In the genomic region with DNA sequence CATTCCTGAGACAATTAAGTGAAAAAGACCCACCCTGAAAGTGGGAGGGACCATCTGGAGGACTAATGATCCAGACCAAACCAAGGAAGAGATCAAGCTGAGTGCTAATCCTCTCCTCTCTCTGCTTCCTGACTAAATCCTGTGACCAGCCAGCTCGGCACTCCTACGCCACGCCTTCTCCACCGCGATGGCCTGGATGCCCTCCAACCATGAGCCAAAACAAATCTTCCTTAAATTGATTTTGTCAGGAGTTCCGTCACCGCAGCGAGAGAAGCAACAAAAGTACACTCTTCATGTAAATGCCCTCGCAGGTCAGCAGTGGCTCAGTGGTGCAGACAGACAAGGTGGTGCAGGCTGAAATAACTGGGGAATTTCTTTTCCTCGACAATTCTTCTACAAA, we compare ENCODE assay signal across 22 mouse cellular contexts. TPM values are rescaled to one million over a fixed set of nuclear protein-coding genes. Genes with fewer than 3 reads are reported as not detected.
DNase-seq lines count a peak whose midpoint lies in the region; ATAC-seq lines count a peak whose summit lies in the region.
"Had no signal": no experiment of that assay in that cellular context is flagged by ENCODE, and none has a peak within 500 bp of the region (broad histone marks: within the 10 kb centered on the region; RNA-seq: fewer than 3 reads in every experiment).

No protein-coding gene starts in this region.

- DNase-seq in embryonic facial prominence, embryonic 14.5 days (ENCODE audit: low spot score), result peak; percentile 24
- DNase-seq in embryonic facial prominence, embryonic 10.5 days (ENCODE audit: low spot score), result no peak
- DNase-seq in lung, adult 18-20 months, result peak; percentile 24 to 53
- no peak for DNase-seq in lung, postnatal 14 days
- peak; percentile 44 for DNase-seq in retina, postnatal 1 day
- DNase-seq in retina, embryonic 14.5 days (ENCODE audit: low spot score), result no peak
- no peak for DNase-seq in ovary, postnatal 10 days (ENCODE audit: low spot score)
- DNase-seq: adrenal gland, adult 8-10 months; adrenal gland, postnatal 36 days; cerebellum, adult 8-10 months; cerebellum, postnatal 36 days; gastrocnemius, postnatal 36 days; heart, adult 18-20 months; heart, postnatal 14 days had no signal

- no peaks in the 10 kb centered on the region for H3K27me3 ChIP-seq in embryonic facial prominence, embryonic 14.5 days (replicated peaks; ENCODE audit: control insufficient read depth, insufficient read depth, low read length)
- no peaks in the 10 kb centered on the region for H3K27me3 ChIP-seq in embryonic facial prominence, embryonic 10.5 days (replicated peaks; ENCODE audit: low read depth, poor library complexity, severe bottlenecking)
- H3K27me3 ChIP-seq: CH12.LX; forebrain, embryonic 15.5 days; heart, embryonic 15.5 days; hindbrain, embryonic 13.5 days had no signal

- no peak overlapping the region for H3K9ac ChIP-seq in embryonic facial prominence, embryonic 14.5 days (ENCODE audit: low read depth, low read length)
- H3K9ac ChIP-seq: forebrain, embryonic 15.5 days; heart, embryonic 15.5 days; hindbrain, embryonic 13.5 days had no signal

- no peak overlapping the region for H3K4me3 ChIP-seq in embryonic facial prominence, embryonic 14.5 days (ENCODE audit: low read depth, low read length)
- H3K4me3 ChIP-seq in embryonic facial prominence, embryonic 10.5 days, result no peak overlapping the region
- H3K4me3 ChIP-seq: forebrain, embryonic 15.5 days; heart, embryonic 10.5 days; heart, embryonic 15.5 days; hindbrain, embryonic 13.5 days had no signal

- H3K36me3 ChIP-seq in embryonic facial prominence, embryonic 14.5 days (ENCODE audit: control insufficient read depth, insufficient read depth, low read length), result no peaks in the 10 kb centered on the region
- H3K36me3 ChIP-seq in embryonic facial prominence, embryonic 10.5 days (replicated peaks), result no peaks in the 10 kb centered on the region
- H3K36me3 ChIP-seq: forebrain, embryonic 15.5 days; heart, embryonic 10.5 days; heart, embryonic 15.5 days; hindbrain, embryonic 13.5 days had no signal

- no peaks in the 10 kb centered on the region for H3K9me3 ChIP-seq in embryonic facial prominence, embryonic 14.5 days (ENCODE audit: control insufficient read depth, low read length)
- H3K9me3 ChIP-seq in embryonic facial prominence, embryonic 10.5 days, result no peaks in the 10 kb centered on the region
- H3K9me3 ChIP-seq: forebrain, embryonic 15.5 days; heart, embryonic 10.5 days; heart, embryonic 15.5 days; hindbrain, embryonic 13.5 days had no signal

- WGBS in embryonic facial prominence, embryonic 14.5 days, result 44% methylated on average over 10 of the region's 10 CpGs
- 51% methylated on average over 10 of the region's 10 CpGs for WGBS in embryonic facial prominence, embryonic 10.5 days

- ATAC-seq in embryonic facial prominence, embryonic 14.5 days (ENCODE audit: low read depth), result no peak
- ATAC-seq: forebrain, embryonic 15.5 days; hindbrain, postnatal 0 days had no signal

- H3K27ac ChIP-seq in embryonic facial prominence, embryonic 14.5 days (replicated peaks; ENCODE audit: low read depth, low read length), result no peak overlapping the region
- no peak overlapping the region for H3K27ac ChIP-seq in embryonic facial prominence, embryonic 10.5 days (replicated peaks)
- H3K27ac ChIP-seq: forebrain, embryonic 15.5 days; heart, embryonic 10.5 days; heart, embryonic 15.5 days; hindbrain, embryonic 13.5 days; hindbrain, postnatal 0 days had no signal

- no peak overlapping the region for H3K4me2 ChIP-seq in embryonic facial prominence, embryonic 14.5 days (ENCODE audit: low read depth, low read length)
- H3K4me2 ChIP-seq: forebrain, embryonic 15.5 days; heart, embryonic 15.5 days; hindbrain, embryonic 13.5 days had no signal

- no peaks in the 10 kb centered on the region for H3K4me1 ChIP-seq in embryonic facial prominence, embryonic 14.5 days (ENCODE audit: control insufficient read depth, insufficient read depth, low read length)
- no peaks in the 10 kb centered on the region for H3K4me1 ChIP-seq in embryonic facial prominence, embryonic 10.5 days
- H3K4me1 ChIP-seq: forebrain, embryonic 15.5 days; heart, embryonic 10.5 days; heart, embryonic 15.5 days; hindbrain, embryonic 13.5 days had no signal

RNA-seq across cellular contexts. Expression of gene Snx13, which starts 24.9 kb away (rescaled TPM):
- polyA plus RNA-seq in embryonic facial prominence, embryonic 14.5 days (2014; fragmentation: Nextera tagmentation; extraction: Ambion mirVana), result 29.0 and 32.1 TPM in 2 replicates
- polyA plus RNA-seq in embryonic facial prominence, embryonic 10.5 days (2016; fragmentation: Nextera tagmentation; extraction: Ambion mirVana), result 14.9 and 16.1 TPM in 2 replicates

RNA-seq across cellular contexts. Expression of gene Prps1l1, which starts 37.5 kb away (rescaled TPM):
- polyA plus RNA-seq in embryonic facial prominence, embryonic 14.5 days (2014; fragmentation: Nextera tagmentation; extraction: Ambion mirVana), result not detected in 2 replicates
- 0.11 TPM in 1 of 2 replicates, not detected in the other for polyA plus RNA-seq in embryonic facial prominence, embryonic 10.5 days (2016; fragmentation: Nextera tagmentation; extraction: Ambion mirVana)
- polyA plus RNA-seq: embryonic facial prominence, embryonic 11.5 days; forebrain, embryonic 11.5 days; forebrain, embryonic 15.5 days; heart, embryonic 10.5 days; heart, embryonic 15.5 days; hindbrain, embryonic 13.5 days; hindbrain, postnatal 0 days had no signal

Comparison
In these comparisons a context has a peak if more than half of its experiments do, and no peak if none do; other contexts are left out.
1. DNase-seq: peak in embryonic facial prominence, embryonic 14.5 days (single experiment), lung, adult 18-20 months (2 of 2) and retina, postnatal 1 day (single experiment); none in embryonic facial prominence, embryonic 10.5 days (single experiment), lung, postnatal 14 days (single experiment), retina, embryonic 14.5 days (single experiment) and ovary, postnatal 10 days (single experiment).